Mouse (Mus musculus) limb, embryonic 11.5 days (tissue): ENCODE results near the gene Acyp2. TPM values are rescaled to one million over a fixed set of nuclear protein-coding genes. Genes with fewer than 3 reads are reported as not detected.

Experiments
- ATAC-seq: fragments of 200-750 bp; cut with Nextera tagmentation; 2 replicates; pipeline ENCODE4 v1.8.0; 2017; ENCODE audit warnings: low read depth; ENCODE audit not compliant: insufficient number of reproducible peaks, low FRiP score, low TSS enrichment
- DNase-seq: peaks from one replicate; pipeline ENCODE4 v3.0.0-alpha.2; 2015; ENCODE audit warnings: low spot score
- H3K27ac ChIP-seq: fragments of 300-500 bp; sonication (generic); replicated peaks from 2 replicates; pipeline ENCODE4 v1.5.1; 2014; ENCODE audit warnings: low read depth, mild to moderate bottlenecking, low read length
- H3K27me3 ChIP-seq: fragments of 300-500 bp; sonication (generic); 2 replicates; pipeline ENCODE4 v1.6.1; 2014; ENCODE audit warnings: mild to moderate bottlenecking, low read length, mixed read lengths; ENCODE audit not compliant: control insufficient read depth, insufficient read depth
- H3K36me3 ChIP-seq: fragments of 300-500 bp; sonication (generic); 2 replicates; pipeline ENCODE4 v1.6.1; 2014; ENCODE audit warnings: mild to moderate bottlenecking, low read length, moderate library complexity, mixed read lengths; ENCODE audit not compliant: control insufficient read depth, insufficient read depth
- H3K4me1 ChIP-seq: fragments of 300-500 bp; sonication (generic); 2 replicates; pipeline ENCODE4 v1.6.1; 2014; ENCODE audit warnings: low read length, mixed read lengths; ENCODE audit not compliant: control insufficient read depth, insufficient read depth
- H3K4me2 ChIP-seq: fragments of 300-500 bp; sonication (generic); 2 replicates; pipeline ENCODE4 v1.6.1; 2014; ENCODE audit warnings: low read depth, mild to moderate bottlenecking, moderate library complexity; ENCODE audit not compliant: severe bottlenecking
- H3K4me3 ChIP-seq: fragments of 300-500 bp; sonication (generic); 2 replicates; pipeline ENCODE4 v1.5.1; 2014; ENCODE audit warnings: low read depth, low read length
- H3K9ac ChIP-seq: fragments of 300-500 bp; sonication (generic); 2 replicates; pipeline ENCODE4 v1.6.1; 2014; ENCODE audit warnings: mild to moderate bottlenecking, low read length
- H3K9me3 ChIP-seq: fragments of 300-500 bp; sonication (generic); 2 replicates; pipeline ENCODE4 v1.6.1; 2016; ENCODE audit warnings: low read length; ENCODE audit not compliant: control insufficient read depth
- WGBS: fragments of 180-500 bp; shearing (Covaris S2); extraction: QIAGEN DNeasy Blood & Tissue Kit; methylation state at CpG from one replicate; pipeline ENCODE4 v1.1.7; 2014; 5-methylcytosine and 5-hydroxymethylcytosine counted together
- polyA plus RNA-seq: library from polyadenylated mRNA; unstranded; fragments of >200 nt; fragmentation: Nextera tagmentation; extraction: Ambion mirVana; gene quantifications from 2 replicates; pipeline ENCODE4 v1.2.1, GENCODE M21; 2014

The Acyp2 gene
- polyA plus RNA-seq, 1 experiment from 2014 or later: 6.2 TPM

DNA sequence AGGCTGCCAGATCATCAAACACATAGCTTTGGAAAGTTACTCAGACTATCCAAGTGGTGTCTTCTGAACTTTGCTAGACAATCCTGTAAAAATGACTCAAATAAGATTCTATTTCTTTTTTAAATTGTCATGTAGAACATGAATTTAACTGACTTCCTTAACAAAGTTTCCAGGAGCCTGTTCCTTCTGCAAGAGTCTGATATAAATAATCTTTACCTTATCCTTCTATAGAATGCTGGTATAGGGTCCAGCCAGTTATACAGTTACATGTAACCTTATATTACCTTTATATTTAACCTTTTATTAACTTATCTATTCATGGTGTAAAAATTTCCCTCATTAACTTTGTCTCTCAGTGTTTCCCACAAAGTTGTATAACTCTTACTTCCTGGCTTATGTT, 36.7 kb downstream of the Acyp2 start:
- no peaks in the 10 kb centered on the region for H3K4me1 ChIP-seq
- H3K9me3 ChIP-seq: no peaks in the 10 kb centered on the region
- no peaks in the 10 kb centered on the region for H3K27me3 ChIP-seq
- no peak overlapping the region for H3K27ac ChIP-seq
- no peak overlapping the region for H3K4me2 ChIP-seq
- no peak overlapping the region for H3K4me3 ChIP-seq
- no peaks in the 10 kb centered on the region for H3K36me3 ChIP-seq
- DNase-seq: no peak
- no peak overlapping the region for H3K9ac ChIP-seq
- no peak for ATAC-seq

- H3K4me1 ChIP-seq: no peaks in the 10 kb centered on the region
- ATAC-seq (no peak), DNase-seq (no peak)
- H3K27ac ChIP-seq: no peak overlapping the region
- no peaks in the 10 kb centered on the region for H3K27me3 ChIP-seq
- H3K4me2 ChIP-seq: no peak overlapping the region
- WGBS: 97% methylated on average over 1 of the region's 1 CpGs
- H3K9ac ChIP-seq: no peak overlapping the region
- H3K4me3 ChIP-seq: no peak overlapping the region
- H3K36me3 ChIP-seq: no peaks in the 10 kb centered on the region
- no peaks in the 10 kb centered on the region for H3K9me3 ChIP-seq
Observed at GRCm38 (mm10) chr11:30609247-30609646, 40.1 kb downstream of the Acyp2 start.

GRCm38 (mm10) chr11:30607587-30608518, 41.5 kb downstream of the Acyp2 start:
- Histone ChIP-seq H3K27me3 (no peaks in the 10 kb centered on the region), H3K4me1 (no peaks in the 10 kb centered on the region), H3K9me3 (no peaks in the 10 kb centered on the region), H3K4me2 (no peak overlapping the region), H3K27ac (no peak overlapping the region), H3K36me3 (no peaks in the 10 kb centered on the region), H3K9ac (no peak overlapping the region), H3K4me3 (no peak overlapping the region)
- 73% methylated on average over 3 of the region's 3 CpGs for WGBS
- ATAC-seq (no peak), DNase-seq (no peak)

DNA sequence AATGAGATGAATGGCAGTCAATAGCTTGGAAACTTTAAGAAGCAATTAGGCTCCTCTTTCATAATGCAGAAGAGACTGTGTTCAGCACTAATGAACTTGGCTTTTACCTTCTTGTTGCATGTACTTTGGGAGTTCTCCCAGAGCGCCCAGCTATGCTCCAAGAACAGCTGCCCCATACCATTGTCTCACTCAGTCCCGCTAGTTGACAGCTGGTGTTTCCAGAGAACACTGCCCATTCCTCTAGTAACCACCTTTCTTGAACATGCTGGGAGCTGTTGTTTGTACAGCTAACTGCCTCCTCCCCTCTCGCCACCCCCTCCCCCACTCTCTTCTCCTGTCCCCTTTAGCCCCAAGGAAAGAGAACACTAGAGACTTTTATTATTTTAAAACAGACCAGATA, 52.1 kb downstream of the Acyp2 start:
- ATAC-seq (no peak), DNase-seq (no peak)
- Histone ChIP-seq H3K4me1 (no peaks in the 10 kb centered on the region), H3K27me3 (no peaks in the 10 kb centered on the region), H3K9me3 (no peaks in the 10 kb centered on the region), H3K4me2 (no peak overlapping the region), H3K27ac (no peak overlapping the region), H3K4me3 (no peak overlapping the region), H3K9ac (no peak overlapping the region), H3K36me3 (no peaks in the 10 kb centered on the region)
- 83% methylated on average over 3 of the region's 3 CpGs for WGBS

- Histone ChIP-seq H3K4me1 (no peaks in the 10 kb centered on the region), H3K36me3 (no peaks in the 10 kb centered on the region), H3K27me3 (no peaks in the 10 kb centered on the region), H3K9ac (no peak overlapping the region), H3K9me3 (no peaks in the 10 kb centered on the region), H3K4me2 (no peak overlapping the region), H3K4me3 (no peak overlapping the region), H3K27ac (no peak overlapping the region)
- no peak for DNase-seq
- 89% methylated on average over 2 of the region's 2 CpGs for WGBS
- ATAC-seq: no peak
Observed at GRCm38 (mm10) chr11:30580008-30580407, 69.4 kb downstream of the Acyp2 start.

GRCm38 (mm10) chr11:30578931-30579330, 70.5 kb downstream of the Acyp2 start:
- no peaks in the 10 kb centered on the region for H3K36me3 ChIP-seq
- no peak for ATAC-seq
- DNase-seq: no peak
- no peak overlapping the region for H3K27ac ChIP-seq
- no peak overlapping the region for H3K9ac ChIP-seq
- no peaks in the 10 kb centered on the region for H3K27me3 ChIP-seq
- no peaks in the 10 kb centered on the region for H3K4me1 ChIP-seq
- no peak overlapping the region for H3K4me2 ChIP-seq
- H3K4me3 ChIP-seq: no peak overlapping the region
- H3K9me3 ChIP-seq: no peaks in the 10 kb centered on the region
- 88% methylated on average over 2 of the region's 2 CpGs for WGBS

GRCm38 (mm10) chr11:30572790-30573395, 76.5 kb downstream of the Acyp2 start:
- 91% methylated on average over 15 of the region's 15 CpGs for WGBS
- Histone ChIP-seq H3K36me3 (no peaks in the 10 kb centered on the region), H3K27me3 (no peaks in the 10 kb centered on the region), H3K9ac (no peak overlapping the region), H3K9me3 (no peaks in the 10 kb centered on the region), H3K4me1 (no peaks in the 10 kb centered on the region), H3K4me3 (no peak overlapping the region), H3K4me2 (no peak overlapping the region), H3K27ac (no peak overlapping the region)
- ATAC-seq: no peak
- no peak for DNase-seq

GRCm38 (mm10) chr11:30570568-30570967, 78.8 kb downstream of the Acyp2 start:
- DNase-seq: no peak
- ATAC-seq: no peak
- Histone ChIP-seq H3K27me3 (no peaks in the 10 kb centered on the region), H3K9ac (no peak overlapping the region), H3K36me3 (no peaks in the 10 kb centered on the region), H3K27ac (no peak overlapping the region), H3K9me3 (no peaks in the 10 kb centered on the region), H3K4me2 (no peak overlapping the region), H3K4me3 (no peak overlapping the region), H3K4me1 (no peaks in the 10 kb centered on the region)
- 87% methylated on average over 3 of the region's 3 CpGs for WGBS
